Mouse (Mus musculus) mouse trophoblast stem cell (cell line): ENCODE measurements around the gene Rftn1.
"Not testable (repeated sequence)": the region's sequence is repeated elsewhere in the genome, so short reads cannot be mapped to it uniquely, and the experiment has no call there.

ENCODE experiments used
- in situ Hi-C, 2 experiments: fragments of 300-500 bp; cut with MseI, MboI; formaldehyde crosslinking; loops; 2 replicates in 1 of 2; 3 replicates in 1 of 2; pipeline ENCODE4 v1.15.1; 2025

Gene Rftn1

DNA sequence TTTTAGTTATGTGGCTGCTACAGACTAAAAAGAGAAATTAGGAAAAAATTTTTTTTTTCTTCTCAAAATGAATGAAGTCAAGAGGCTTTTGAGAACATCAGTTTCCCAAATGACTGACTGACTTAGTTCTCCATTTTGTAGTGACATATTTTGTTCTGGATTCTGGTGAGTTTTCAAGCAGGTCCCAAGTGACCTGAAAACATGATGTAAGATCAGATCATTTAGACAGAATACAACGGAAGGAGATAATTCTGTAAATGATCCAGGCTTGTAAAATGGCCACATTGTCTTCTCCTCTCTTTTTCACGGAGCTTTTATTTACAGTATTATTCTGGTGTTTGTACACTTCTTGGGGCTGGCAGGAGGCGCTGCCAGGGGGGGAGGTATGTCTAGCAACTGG is 62.1 kb downstream of the Rftn1 start:
- in situ Hi-C loops = no loop called here

DNA sequence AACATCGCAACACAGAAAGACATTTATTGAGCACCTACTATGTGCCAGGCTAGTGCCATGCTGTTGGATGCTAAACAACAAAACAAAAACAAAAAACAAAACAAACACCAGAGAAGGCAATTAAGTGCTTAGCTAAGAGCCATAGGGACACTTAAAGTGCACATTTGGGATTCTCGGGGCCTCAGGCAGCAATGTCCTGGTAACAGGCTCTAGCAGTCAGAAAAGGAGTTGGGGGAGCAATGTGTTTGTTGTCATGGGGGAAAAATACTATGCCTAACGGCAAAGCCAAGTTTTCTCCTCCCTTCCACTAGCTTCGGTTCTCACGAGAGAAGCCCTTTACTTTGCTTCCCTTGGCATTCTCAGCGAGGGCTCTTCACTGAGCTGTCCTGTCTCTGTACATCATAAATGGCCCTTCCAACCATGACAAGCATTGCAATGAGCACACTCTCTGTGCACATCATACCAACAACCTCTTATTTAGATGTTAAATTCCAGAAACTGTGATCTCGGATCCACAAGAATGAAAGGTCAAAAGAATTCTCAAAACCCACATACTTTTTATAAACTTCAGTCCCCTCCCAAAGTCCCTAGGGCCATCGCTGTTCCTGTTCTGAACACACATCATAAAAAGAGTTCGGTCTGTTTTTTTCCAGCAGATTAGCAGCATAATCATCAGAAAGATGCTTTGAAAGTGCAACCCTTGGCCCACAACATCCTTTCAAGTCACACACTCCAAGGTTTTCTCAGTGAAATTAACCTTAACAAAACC is 63.2 kb downstream of the Rftn1 start:
- in situ Hi-C loops = no loop called here

DNA sequence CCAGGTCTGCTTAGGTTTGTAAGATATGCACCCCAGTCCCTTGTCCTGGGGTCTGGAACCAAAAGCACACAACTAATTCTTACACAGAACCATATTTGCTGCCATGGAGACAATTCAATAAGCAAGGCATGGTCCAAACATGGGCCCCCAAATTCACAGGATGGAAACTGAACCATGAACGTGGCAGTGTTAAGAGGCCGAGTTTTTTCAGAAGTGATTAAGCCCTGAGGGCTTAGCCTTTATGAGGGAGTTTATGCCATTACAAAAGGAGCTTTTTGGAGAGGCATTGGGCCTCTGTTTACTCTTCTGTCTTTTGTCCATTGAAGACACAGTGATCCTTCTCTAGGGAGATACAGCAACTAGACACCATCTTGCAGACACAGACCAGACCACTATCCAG is 63.9 kb downstream of the Rftn1 start:
- in situ Hi-C loops = no loop called here

DNA sequence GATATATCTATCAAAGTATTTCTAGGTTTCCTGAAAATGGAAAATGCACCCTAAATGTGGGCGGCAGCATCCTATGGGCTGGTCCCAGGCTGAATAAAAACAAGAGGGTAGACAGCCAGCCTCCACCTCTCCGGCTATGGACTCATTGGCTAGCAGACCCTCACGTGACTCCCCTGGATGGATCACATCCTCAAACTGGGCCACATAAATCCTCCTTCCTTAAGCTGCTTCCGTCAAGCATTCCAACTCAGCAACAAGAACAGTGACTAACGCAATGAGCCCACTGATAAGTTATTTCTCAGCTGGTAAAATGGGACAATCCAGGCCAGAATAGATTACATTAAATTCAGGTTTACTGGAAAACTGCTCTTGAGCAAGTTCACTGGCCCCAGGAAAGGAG is 64.6 kb downstream of the Rftn1 start:
- in situ Hi-C loops = no loop called here

GRCm38 (mm10) chr17:50125245-50125798 is 65.2 kb downstream of the Rftn1 start:
- in situ Hi-C loops = no loop called here

GRCm38 (mm10) chr17:50124708-50125107 is 65.8 kb downstream of the Rftn1 start:
- in situ Hi-C loops = no loop called here

- in situ Hi-C loops = no loop called here
Measured at GRCm38 (mm10) chr17:50122555-50122954, 67.9 kb downstream of the Rftn1 start.

GRCm38 (mm10) chr17:50120098-50120497 is 70.4 kb downstream of the Rftn1 start:
- in situ Hi-C loops = no loop called here

DNA sequence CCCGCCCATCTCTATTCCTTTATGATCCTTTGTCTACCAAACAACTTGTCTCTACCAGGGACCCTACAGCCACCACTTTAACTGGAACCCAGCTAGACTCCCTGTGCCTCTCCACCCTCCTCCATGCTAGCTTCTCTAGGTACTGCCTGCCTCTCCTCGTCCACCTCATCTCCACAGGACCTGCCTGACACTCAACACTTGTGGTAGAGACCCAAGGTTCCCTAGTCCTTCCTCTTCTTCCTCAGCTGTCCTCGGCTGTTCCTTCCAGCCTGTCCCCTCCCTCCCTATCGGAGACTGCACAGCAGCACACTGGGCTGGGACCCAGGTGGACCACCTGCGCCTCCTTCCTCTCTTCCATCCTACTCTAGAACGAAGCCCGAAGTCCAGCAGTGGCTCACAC is 73.0 kb downstream of the Rftn1 start:
- in situ Hi-C loops = no loop called here

- in situ Hi-C loops = no loop called here
Measured at GRCm38 (mm10) chr17:50116980-50117379, 73.5 kb downstream of the Rftn1 start.

- in situ Hi-C loops = not testable (repeated sequence)
Measured at GRCm38 (mm10) chr17:50116401-50116800, 74.1 kb downstream of the Rftn1 start.

DNA sequence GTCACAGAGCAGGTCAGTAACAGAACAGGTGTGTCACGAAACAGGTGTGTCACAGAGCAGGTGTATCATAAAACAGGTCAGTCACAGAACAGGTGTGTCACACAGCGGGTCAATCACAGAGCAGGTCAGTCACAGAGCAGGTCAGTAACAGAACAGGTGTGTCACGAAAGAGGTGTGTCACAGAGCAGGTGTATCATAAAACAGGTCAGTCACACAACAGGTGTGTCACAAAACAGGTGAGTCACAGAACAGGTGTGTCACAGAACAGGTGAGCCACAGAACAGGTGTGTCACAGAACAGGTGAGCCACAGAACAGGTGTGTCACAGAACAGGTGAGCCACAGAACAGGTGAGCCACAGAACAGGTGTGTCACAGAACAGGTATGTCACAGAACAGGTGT is 74.8 kb downstream of the Rftn1 start:
- in situ Hi-C loops = not testable (repeated sequence)

DNA sequence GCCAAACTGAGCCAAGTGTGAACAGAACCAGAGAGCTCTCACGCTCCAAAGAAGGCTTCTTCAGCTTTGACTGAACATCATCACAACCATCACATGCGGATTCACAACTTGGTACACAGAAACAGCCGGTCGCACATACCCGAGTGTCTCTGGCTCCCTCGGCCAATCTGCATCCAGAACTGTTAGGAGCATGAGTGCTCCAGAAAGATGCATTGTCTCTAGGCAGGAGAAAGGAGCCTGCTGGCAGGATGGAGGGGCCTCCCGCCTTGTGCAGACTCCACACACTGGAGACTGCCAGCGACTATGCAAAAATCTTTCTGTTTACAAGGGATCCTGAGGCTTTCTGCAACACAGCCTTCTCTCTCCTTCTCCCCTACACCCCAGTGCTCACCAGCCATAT is 75.8 kb downstream of the Rftn1 start:
- in situ Hi-C loops = no loop called here

DNA sequence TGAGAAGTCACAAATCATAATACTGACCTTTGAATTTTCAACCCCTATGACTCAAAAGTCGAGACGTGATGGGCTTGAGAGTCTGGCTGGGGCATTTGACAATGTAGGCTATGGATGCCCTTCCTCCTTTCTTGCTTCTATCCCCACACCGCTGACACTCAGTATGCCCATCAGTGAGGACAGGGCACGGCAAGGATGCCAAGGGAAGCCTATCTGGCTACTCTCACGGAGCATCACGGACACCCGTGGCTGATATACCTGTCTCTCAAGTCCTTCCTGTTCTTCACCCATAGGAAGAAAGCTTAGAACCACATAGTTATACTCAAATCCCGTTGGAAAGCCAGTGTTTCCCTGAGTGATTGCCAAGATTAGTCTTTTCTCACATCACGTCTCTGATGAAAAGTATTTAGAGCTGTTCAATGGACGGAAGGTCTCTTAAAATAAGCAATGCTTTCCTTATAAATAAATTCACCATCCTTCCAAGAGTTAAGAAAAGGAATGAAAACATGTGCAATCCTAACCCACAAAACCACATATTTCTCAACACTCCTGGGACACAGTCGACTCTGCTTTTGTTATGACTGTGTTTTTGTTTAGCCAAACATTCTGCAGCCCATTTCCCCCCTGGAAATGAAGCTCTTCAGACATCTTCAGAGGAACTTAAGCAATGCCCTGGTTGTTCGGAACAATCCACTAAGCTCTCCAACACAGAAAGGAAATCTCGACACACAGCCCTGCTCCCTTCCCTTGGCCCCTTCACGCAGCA is 79.6 kb downstream of the Rftn1 start:
- in situ Hi-C loops = no loop called here

GRCm38 (mm10) chr17:50106811-50107210 is 83.7 kb downstream of the Rftn1 start:
- in situ Hi-C loops = no loop called here

DNA sequence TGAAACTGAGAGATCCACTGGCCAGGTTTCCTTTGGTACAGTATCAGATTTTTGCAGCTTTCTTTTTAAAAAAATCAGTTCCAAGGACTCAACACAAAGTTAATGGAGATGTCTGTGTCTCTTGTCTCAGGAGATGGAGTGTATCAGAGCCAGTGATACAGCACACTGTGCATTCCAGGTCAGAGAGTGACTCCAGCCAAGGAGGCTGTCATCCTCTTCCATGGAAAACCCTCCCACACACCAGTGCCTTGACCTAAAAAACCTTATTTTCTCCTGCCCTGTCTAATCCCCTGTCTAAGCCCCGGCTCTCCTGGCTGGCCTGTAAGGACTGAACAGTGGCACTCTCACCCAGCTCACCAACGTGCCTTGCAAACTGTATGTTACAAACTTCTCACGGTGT is 86.3 kb downstream of the Rftn1 start:
- in situ Hi-C loops = no loop called here

GRCm38 (mm10) chr17:50101416-50101815 is 89.1 kb downstream of the Rftn1 start:
- in situ Hi-C loops = no loop called here

GRCm38 (mm10) chr17:50100070-50100469 is 90.4 kb downstream of the Rftn1 start:
- in situ Hi-C loops = no loop called here

DNA sequence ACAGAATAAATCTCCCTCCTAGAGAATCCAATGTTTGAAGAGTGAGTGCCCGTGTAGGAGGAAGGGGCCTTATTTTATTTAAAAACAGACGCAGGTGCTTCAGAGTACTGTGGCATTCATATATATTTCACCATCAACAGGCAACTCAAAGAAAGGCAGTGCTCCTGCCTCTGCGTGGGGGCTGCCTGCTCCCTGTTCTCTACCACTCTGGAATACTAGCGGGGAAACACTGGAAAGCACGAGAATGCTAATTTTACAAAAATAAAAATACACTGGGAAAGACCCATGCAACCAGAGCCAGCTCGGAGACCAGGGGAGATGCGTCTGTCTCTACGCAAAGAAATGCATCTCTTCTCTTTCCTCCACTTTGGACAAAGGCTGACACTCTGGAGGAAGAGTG is 91.1 kb downstream of the Rftn1 start:
- in situ Hi-C loops = no loop called here

DNA sequence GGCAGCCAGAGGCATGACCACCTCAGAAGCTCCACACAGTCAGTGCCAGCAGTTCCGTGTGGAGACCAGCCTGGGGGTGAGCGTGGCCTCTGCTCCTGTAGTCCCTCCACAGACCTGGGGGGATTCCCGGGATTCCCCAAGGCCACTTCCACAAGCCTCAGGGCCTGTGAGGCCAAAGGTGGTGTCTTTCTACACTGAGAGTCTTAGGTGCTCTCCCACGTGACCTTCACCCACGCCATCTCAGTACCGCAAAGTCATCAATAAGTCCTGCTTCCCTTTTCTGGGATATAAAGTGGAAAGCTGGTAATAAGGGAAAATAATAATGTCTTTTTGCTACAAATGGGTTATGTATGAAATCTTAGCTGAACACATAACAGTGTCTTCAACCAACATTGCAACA is 92.2 kb downstream of the Rftn1 start:
- in situ Hi-C loops = no loop called here

- in situ Hi-C loops = no loop called here
Measured at GRCm38 (mm10) chr17:50097831-50098230, 92.6 kb downstream of the Rftn1 start.

GRCm38 (mm10) chr17:50096305-50096704 is 94.2 kb downstream of the Rftn1 start:
- in situ Hi-C loops = no loop called here

- in situ Hi-C loops = no loop called here
Measured at GRCm38 (mm10) chr17:50094596-50094995, 95.9 kb downstream of the Rftn1 start.
